Mouse (Mus musculus) spleen, postnatal 10 days (tissue): ENCODE results near the gene Ankrd13c.
"Not testable (repeated sequence)": the region's sequence is repeated elsewhere in the genome, so short reads cannot be mapped to it uniquely, and the experiment has no call there.

Experiments used
- DNase-seq, 2 experiments: peaks; one replicate each; pipeline ENCODE4 v3.0.0; 2021 to 2022; ENCODE audit warnings: low spot score in 2 of 2

The Ankrd13c gene

GRCm38 (mm10) chr3:157946843-157947358, at the start of gene Ankrd13c:
Gene Ankrd13c, plus strand, starts transcription at chr3:157947239.
- DNase-seq: peak; percentile 92

- DNase-seq: no peak
Observed at GRCm38 (mm10) chr3:157897645-157898044, 49.4 kb upstream of the Ankrd13c start.

- DNase-seq: no peak
Observed at GRCm38 (mm10) chr3:157899986-157900385, 47.1 kb upstream of the Ankrd13c start.

- DNase-seq: no peak
Observed at GRCm38 (mm10) chr3:157901721-157902120, 45.3 kb upstream of the Ankrd13c start.

GRCm38 (mm10) chr3:157908166-157908565, 38.9 kb upstream of the Ankrd13c start:
- no peak for DNase-seq

GRCm38 (mm10) chr3:157910262-157910661, 36.8 kb upstream of the Ankrd13c start:
- no peak for DNase-seq

- DNase-seq: no peak
Observed at GRCm38 (mm10) chr3:157912155-157912554, 34.9 kb upstream of the Ankrd13c start.

- DNase-seq: no peak
Observed at GRCm38 (mm10) chr3:157916336-157916735, 30.7 kb upstream of the Ankrd13c start.

- DNase-seq: no peak
Observed at GRCm38 (mm10) chr3:157921376-157921775, 25.7 kb upstream of the Ankrd13c start.

- no peak for DNase-seq
Observed at GRCm38 (mm10) chr3:157923268-157923835, 23.7 kb upstream of the Ankrd13c start.

- DNase-seq: peak; percentile 33 to 78
Observed at GRCm38 (mm10) chr3:157924692-157925328, 22.2 kb upstream of the Ankrd13c start, which contains the start of gene Cth. Gene Cth, minus strand, starts transcription at chr3:157925077.

GRCm38 (mm10) chr3:157925706-157926510, 21.1 kb upstream of the Ankrd13c start:
- no peak for DNase-seq

- DNase-seq: no peak
Observed at GRCm38 (mm10) chr3:157926761-157927160, 20.3 kb upstream of the Ankrd13c start.

GRCm38 (mm10) chr3:157928731-157929130, 18.3 kb upstream of the Ankrd13c start:
- no peak for DNase-seq

GRCm38 (mm10) chr3:157929417-157929816, 17.6 kb upstream of the Ankrd13c start:
- DNase-seq: no peak

- DNase-seq: no peak
Observed at GRCm38 (mm10) chr3:157931592-157931991, 15.4 kb upstream of the Ankrd13c start.

- DNase-seq: no peak
Observed at GRCm38 (mm10) chr3:157932074-157932473, 15.0 kb upstream of the Ankrd13c start.

GRCm38 (mm10) chr3:157933223-157933622, 13.8 kb upstream of the Ankrd13c start:
- DNase-seq: not testable (repeated sequence)

GRCm38 (mm10) chr3:157934301-157934823, 12.7 kb upstream of the Ankrd13c start:
- no peak for DNase-seq

GRCm38 (mm10) chr3:157938585-157938984, 8.5 kb upstream of the Ankrd13c start:
- no peak for DNase-seq

- DNase-seq: peak; percentile 64 to 81
Observed at GRCm38 (mm10) chr3:157947383-157948280, 593 bp downstream of the Ankrd13c start.
